Mouse (Mus musculus) limb, embryonic 11.5 days (tissue): ENCODE data around the gene Lif. TPM values are rescaled to one million over a fixed set of nuclear protein-coding genes. Genes with fewer than 3 reads are reported as not detected.

ENCODE experiments used
- ATAC-seq: fragments of 200-750 bp; cut with Nextera tagmentation; 2 replicates; pipeline ENCODE4 v1.8.0; 2017; ENCODE audit warnings: low read depth; ENCODE audit not compliant: insufficient number of reproducible peaks, low FRiP score, low TSS enrichment
- DNase-seq: peaks from one replicate; pipeline ENCODE4 v3.0.0-alpha.2; 2015; ENCODE audit warnings: low spot score
- H3K27ac ChIP-seq: fragments of 300-500 bp; sonication (generic); replicated peaks from 2 replicates; pipeline ENCODE4 v1.5.1; 2014; ENCODE audit warnings: low read depth, mild to moderate bottlenecking, low read length
- H3K27me3 ChIP-seq: fragments of 300-500 bp; sonication (generic); 2 replicates; pipeline ENCODE4 v1.6.1; 2014; ENCODE audit warnings: mild to moderate bottlenecking, low read length, mixed read lengths; ENCODE audit not compliant: control insufficient read depth, insufficient read depth
- H3K36me3 ChIP-seq: fragments of 300-500 bp; sonication (generic); 2 replicates; pipeline ENCODE4 v1.6.1; 2014; ENCODE audit warnings: mild to moderate bottlenecking, low read length, moderate library complexity, mixed read lengths; ENCODE audit not compliant: control insufficient read depth, insufficient read depth
- H3K4me1 ChIP-seq: fragments of 300-500 bp; sonication (generic); 2 replicates; pipeline ENCODE4 v1.6.1; 2014; ENCODE audit warnings: low read length, mixed read lengths; ENCODE audit not compliant: control insufficient read depth, insufficient read depth
- H3K4me2 ChIP-seq: fragments of 300-500 bp; sonication (generic); 2 replicates; pipeline ENCODE4 v1.6.1; 2014; ENCODE audit warnings: low read depth, mild to moderate bottlenecking, moderate library complexity; ENCODE audit not compliant: severe bottlenecking
- H3K4me3 ChIP-seq: fragments of 300-500 bp; sonication (generic); 2 replicates; pipeline ENCODE4 v1.5.1; 2014; ENCODE audit warnings: low read depth, low read length
- H3K9ac ChIP-seq: fragments of 300-500 bp; sonication (generic); 2 replicates; pipeline ENCODE4 v1.6.1; 2014; ENCODE audit warnings: mild to moderate bottlenecking, low read length
- H3K9me3 ChIP-seq: fragments of 300-500 bp; sonication (generic); 2 replicates; pipeline ENCODE4 v1.6.1; 2016; ENCODE audit warnings: low read length; ENCODE audit not compliant: control insufficient read depth
- WGBS: fragments of 180-500 bp; shearing (Covaris S2); extraction: QIAGEN DNeasy Blood & Tissue Kit; methylation state at CpG from one replicate; pipeline ENCODE4 v1.1.7; 2014; 5-methylcytosine and 5-hydroxymethylcytosine counted together
- polyA plus RNA-seq: library from polyadenylated mRNA; unstranded; fragments of >200 nt; fragmentation: Nextera tagmentation; extraction: Ambion mirVana; gene quantifications from 2 replicates; pipeline ENCODE4 v1.2.1, GENCODE M21; 2014

Lif gene
- polyA plus RNA-seq, 1 experiment from 2014 or later, result 0.05 TPM

- no peaks in the 10 kb centered on the region for H3K36me3 ChIP-seq
- H3K27ac ChIP-seq, result no peak overlapping the region
- no peaks in the 10 kb centered on the region for H3K9me3 ChIP-seq
- H3K4me1 ChIP-seq, result peaks cover 10% of the 10 kb centered on the region; the same call in 1 of the 2 replicates
- 30% methylated on average over 19 of the region's 20 CpGs for WGBS
- ATAC-seq (no peak), DNase-seq (no peak)
- no peak overlapping the region for H3K4me2 ChIP-seq
- H3K4me3 ChIP-seq, result no peak overlapping the region
- H3K27me3 ChIP-seq, result peaks cover 27% of the 10 kb centered on the region
- H3K9ac ChIP-seq, result peak overlapping the region; percentile 22; the same call in 1 of the 2 replicates
Observed at GRCm38 (mm10) chr11:4270744-4271459, 13.5 kb downstream of the Lif start.

- H3K4me1 ChIP-seq, result peaks cover 9% of the 10 kb centered on the region; the same call in 1 of the 2 replicates
- H3K27ac ChIP-seq, result no peak overlapping the region
- no peak overlapping the region for H3K4me3 ChIP-seq
- WGBS, result 64% methylated on average over 11 of the region's 11 CpGs
- DNase-seq, result no peak
- no peak overlapping the region for H3K4me2 ChIP-seq
- H3K9me3 ChIP-seq, result no peaks in the 10 kb centered on the region
- no peaks in the 10 kb centered on the region for H3K36me3 ChIP-seq
- no peak overlapping the region for H3K9ac ChIP-seq
- no peak for ATAC-seq
- H3K27me3 ChIP-seq, result peaks cover 22% of the 10 kb centered on the region
Observed at GRCm38 (mm10) chr11:4271544-4271943, 14.2 kb downstream of the Lif start.

- ATAC-seq (no peak), DNase-seq (no peak)
- Histone ChIP-seq H3K4me3 (no peak overlapping the region), H3K27ac (no peak overlapping the region), H3K4me2 (no peak overlapping the region), H3K36me3 (no peaks in the 10 kb centered on the region), H3K4me1 (peaks cover 7% of the 10 kb centered on the region; the same call in 1 of the 2 replicates), H3K27me3 (no peaks in the 10 kb centered on the region), H3K9ac (no peak overlapping the region), H3K9me3 (no peaks in the 10 kb centered on the region)
- 53% methylated on average over 11 of the region's 11 CpGs for WGBS
Observed at GRCm38 (mm10) chr11:4276411-4276861, 19.1 kb downstream of the Lif start.

GRCm38 (mm10) chr11:4279909-4280308 is 22.6 kb downstream of the Lif start:
- no peak overlapping the region for H3K4me3 ChIP-seq
- H3K9ac ChIP-seq, result no peak overlapping the region
- ATAC-seq (no peak), DNase-seq (no peak)
- 67% methylated on average over 7 of the region's 7 CpGs for WGBS
- H3K4me1 ChIP-seq, result peaks cover 7% of the 10 kb centered on the region; the same call in 1 of the 2 replicates
- no peak overlapping the region for H3K27ac ChIP-seq
- no peaks in the 10 kb centered on the region for H3K9me3 ChIP-seq
- H3K4me2 ChIP-seq, result no peak overlapping the region
- H3K27me3 ChIP-seq, result no peaks in the 10 kb centered on the region
- H3K36me3 ChIP-seq, result no peaks in the 10 kb centered on the region

GRCm38 (mm10) chr11:4281852-4282251 is 24.5 kb downstream of the Lif start:
- DNase-seq (no peak), ATAC-seq (no peak)
- Histone ChIP-seq H3K4me3 (no peak overlapping the region), H3K27ac (no peak overlapping the region), H3K4me2 (no peak overlapping the region), H3K4me1 (peaks cover 2% of the 10 kb centered on the region; the same call in 1 of the 2 replicates), H3K36me3 (no peaks in the 10 kb centered on the region), H3K27me3 (no peaks in the 10 kb centered on the region), H3K9me3 (no peaks in the 10 kb centered on the region), H3K9ac (no peak overlapping the region)
- WGBS, result 87% methylated on average over 6 of the region's 6 CpGs

- ATAC-seq, result 0 out of 2 replicates have a peak, but pooled peaks have one; percentile 54
Observed at GRCm38 (mm10) chr11:4283627-4284026, 26.3 kb downstream of the Lif start.

GRCm38 (mm10) chr11:4289280-4289679 is 31.9 kb downstream of the Lif start:
- ATAC-seq, result no peak

More at GRCm38 (mm10) chr11:4283627-4284026, 26.3 kb downstream of the Lif start:
- no peaks in the 10 kb centered on the region for H3K27me3 ChIP-seq
- no peaks in the 10 kb centered on the region for H3K36me3 ChIP-seq
- H3K4me1 ChIP-seq, result no peaks in the 10 kb centered on the region
- peak; percentile 75 for DNase-seq
- H3K4me2 ChIP-seq, result no peak overlapping the region
- H3K9me3 ChIP-seq, result no peaks in the 10 kb centered on the region
- no peak overlapping the region for H3K27ac ChIP-seq
- no peak overlapping the region for H3K4me3 ChIP-seq
- H3K9ac ChIP-seq, result no peak overlapping the region
- 9% methylated on average over 4 of the region's 4 CpGs for WGBS

GRCm38 (mm10) chr11:4291639-4292038 is 34.3 kb downstream of the Lif start:
- 74% methylated on average over 6 of the region's 6 CpGs for WGBS
- Histone ChIP-seq H3K9ac (no peak overlapping the region), H3K36me3 (no peaks in the 10 kb centered on the region), H3K4me1 (peaks cover 6% of the 10 kb centered on the region; the same call in 1 of the 2 replicates), H3K4me3 (no peak overlapping the region), H3K9me3 (no peaks in the 10 kb centered on the region), H3K27me3 (no peaks in the 10 kb centered on the region), H3K4me2 (no peak overlapping the region), H3K27ac (no peak overlapping the region)
- DNase-seq, result no peak
- ATAC-seq, result no peak

More at GRCm38 (mm10) chr11:4289280-4289679, 31.9 kb downstream of the Lif start:
- 69% methylated on average over 3 of the region's 3 CpGs for WGBS
- DNase-seq, result no peak
- H3K27me3 ChIP-seq, result no peaks in the 10 kb centered on the region
- H3K4me2 ChIP-seq, result no peak overlapping the region
- no peak overlapping the region for H3K4me3 ChIP-seq
- H3K9me3 ChIP-seq, result no peaks in the 10 kb centered on the region
- H3K4me1 ChIP-seq, result no peaks in the 10 kb centered on the region
- H3K27ac ChIP-seq, result no peak overlapping the region
- no peak overlapping the region for H3K9ac ChIP-seq
- H3K36me3 ChIP-seq, result no peaks in the 10 kb centered on the region
